Mouse (Mus musculus) hindbrain, embryonic 11.5 days (tissue): ENCODE results near the gene Twsg1. TPM values are rescaled to one million over a fixed set of nuclear protein-coding genes. Genes with fewer than 3 reads are reported as not detected.

Source experiments
- ATAC-seq: fragments of 200-750 bp; cut with Nextera tagmentation; 2 replicates; pipeline ENCODE4 v1.8.0; 2017; ENCODE audit warnings: mild to moderate bottlenecking, moderate TSS enrichment, moderate library complexity; ENCODE audit not compliant: low FRiP score
- DNase-seq: peaks from one replicate; pipeline ENCODE4 v3.0.0-alpha.2; 2015; ENCODE audit warnings: low spot score
- H3K27ac ChIP-seq: fragments of 300-500 bp; sonication (generic); 2 replicates; pipeline ENCODE4 v1.5.1; 2014; ENCODE audit warnings: mild to moderate bottlenecking, low read depth, low read length
- H3K27me3 ChIP-seq: fragments of 300-500 bp; sonication (generic); 2 replicates; pipeline ENCODE4 v1.6.1; 2014; ENCODE audit warnings: mild to moderate bottlenecking, low read length, moderate library complexity, mixed read lengths; ENCODE audit not compliant: control insufficient read depth, insufficient read depth
- H3K36me3 ChIP-seq: fragments of 300-500 bp; sonication (generic); 2 replicates; pipeline ENCODE4 v1.6.1; 2014; ENCODE audit warnings: mild to moderate bottlenecking, low read length, moderate library complexity, mixed read lengths; ENCODE audit not compliant: control insufficient read depth, insufficient read depth
- H3K4me1 ChIP-seq: fragments of 300-500 bp; sonication (generic); replicated peaks from 2 replicates; pipeline ENCODE4 v1.6.1; 2014; ENCODE audit warnings: low read length, mixed read lengths; ENCODE audit not compliant: control insufficient read depth, insufficient read depth
- H3K4me2 ChIP-seq: fragments of 300-500 bp; sonication (generic); replicated peaks from 2 replicates; pipeline ENCODE4 v1.6.1; 2014; ENCODE audit warnings: mild to moderate bottlenecking, low read depth, low read length
- H3K4me3 ChIP-seq: fragments of 300-500 bp; sonication (generic); 2 replicates; pipeline ENCODE4 v1.5.1; 2014; ENCODE audit warnings: low read depth, low read length
- H3K9ac ChIP-seq: fragments of 300-500 bp; sonication (generic); 2 replicates; pipeline ENCODE4 v1.6.1; 2014; ENCODE audit warnings: low read depth, low read length
- H3K9me3 ChIP-seq: fragments of 300-500 bp; sonication (generic); 2 replicates; pipeline ENCODE4 v1.6.1; 2016; ENCODE audit warnings: low read length; ENCODE audit not compliant: control insufficient read depth
- WGBS: fragments of 180-500 bp; shearing (Covaris S2); extraction: QIAGEN DNeasy Blood & Tissue Kit; methylation state at CpG from one replicate; pipeline ENCODE4 v1.1.7; 2014; 5-methylcytosine and 5-hydroxymethylcytosine counted together
- polyA plus RNA-seq: library from polyadenylated mRNA; unstranded; fragments of >200 nt; fragmentation: Nextera tagmentation; extraction: Ambion mirVana; gene quantifications from 2 replicates; pipeline ENCODE4 v1.2.1, GENCODE M21; 2014

Twsg1 gene
- polyA plus RNA-seq, 1 experiment from 2014 or later = 85.9 TPM

DNA sequence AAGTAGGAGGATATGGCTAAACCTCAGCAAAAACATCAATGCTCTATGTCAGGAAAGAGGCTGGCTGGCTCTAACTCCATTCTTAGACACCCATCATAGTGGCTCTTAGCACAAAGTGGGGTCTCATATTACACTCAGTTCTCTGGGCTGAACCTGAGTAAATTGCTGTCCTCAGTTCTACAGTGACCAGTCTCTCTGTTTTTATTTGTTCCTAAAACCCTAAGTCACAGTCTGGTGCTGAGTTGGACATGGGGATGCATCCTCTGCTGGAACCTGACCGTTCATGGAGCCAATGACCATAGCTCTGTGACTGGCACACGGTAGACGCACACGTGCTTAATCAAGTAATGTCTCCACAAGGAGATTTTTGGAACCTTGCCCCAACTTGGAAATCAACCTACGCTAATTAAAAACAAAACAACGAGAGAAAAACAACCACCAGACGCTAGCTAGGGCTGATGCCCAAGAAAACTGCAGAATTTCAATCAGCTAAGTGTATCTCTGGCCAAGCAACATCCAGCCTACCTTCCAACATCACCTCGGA, 6.8 kb upstream of the Twsg1 start:
- Histone ChIP-seq H3K9ac (no peak overlapping the region), H3K4me3 (no peak overlapping the region), H3K4me2 (no peak overlapping the region), H3K4me1 (no peaks in the 10 kb centered on the region), H3K36me3 (no peaks in the 10 kb centered on the region), H3K27me3 (no peaks in the 10 kb centered on the region), H3K9me3 (no peaks in the 10 kb centered on the region), H3K27ac (no peak overlapping the region)
- no peak for ATAC-seq
- WGBS = 97% methylated on average over 8 of the region's 8 CpGs
- no peak for DNase-seq

DNA sequence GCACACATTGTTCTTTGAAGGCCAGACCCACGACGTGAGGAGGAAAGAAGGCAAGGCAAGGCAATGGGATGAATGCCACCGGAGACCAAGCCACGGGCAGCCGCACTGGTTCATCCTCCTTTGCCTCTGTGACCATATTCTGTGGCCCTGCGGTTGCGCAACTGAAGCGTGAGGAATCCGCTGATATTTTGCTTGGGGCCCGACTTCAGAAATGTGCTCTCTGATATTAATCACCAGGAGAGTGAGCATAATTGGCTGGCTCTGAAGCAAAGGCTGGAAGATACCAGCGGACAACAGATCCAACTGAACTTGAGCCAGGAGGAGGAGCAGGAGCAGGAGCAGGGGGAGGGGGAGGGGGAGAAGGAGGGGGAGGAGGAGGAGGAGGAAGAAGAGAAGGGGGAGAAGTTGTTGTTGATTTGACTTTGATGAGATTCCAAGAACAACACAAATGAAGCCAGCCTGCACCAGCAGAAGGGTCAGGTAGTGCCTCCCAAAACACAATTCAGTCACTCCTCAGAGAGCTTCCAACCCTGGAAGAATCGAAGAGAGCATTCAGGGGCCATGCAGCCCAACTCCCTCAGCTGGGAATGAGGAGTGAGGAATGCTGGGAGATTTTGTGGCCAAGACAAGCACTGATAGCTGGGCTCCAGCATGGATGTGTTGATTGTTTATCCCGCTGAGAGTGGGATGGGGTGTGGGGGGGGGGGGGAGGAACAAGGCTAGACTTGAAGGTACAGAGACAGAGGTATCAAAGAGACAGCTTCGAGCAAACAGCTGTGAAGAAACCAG, 6.2 kb upstream of the Twsg1 start:
- Histone ChIP-seq H3K4me1 (no peaks in the 10 kb centered on the region), H3K27ac (no peak overlapping the region), H3K36me3 (no peaks in the 10 kb centered on the region), H3K4me3 (no peak overlapping the region), H3K9ac (no peak overlapping the region), H3K4me2 (no peak overlapping the region), H3K9me3 (no peaks in the 10 kb centered on the region), H3K27me3 (no peaks in the 10 kb centered on the region)
- ATAC-seq = no peak
- no peak for DNase-seq
- WGBS = 83% methylated on average over 14 of the region's 14 CpGs

- H3K4me1 ChIP-seq = no peaks in the 10 kb centered on the region
- H3K27ac ChIP-seq = no peak overlapping the region
- no peak for DNase-seq
- no peak overlapping the region for H3K9ac ChIP-seq
- 63% methylated on average over 3 of the region's 3 CpGs for WGBS
- no peaks in the 10 kb centered on the region for H3K9me3 ChIP-seq
- ATAC-seq = no peak
- H3K27me3 ChIP-seq = no peaks in the 10 kb centered on the region
- H3K4me2 ChIP-seq = no peak overlapping the region
- H3K4me3 ChIP-seq = no peak overlapping the region
- H3K36me3 ChIP-seq = no peaks in the 10 kb centered on the region
Measured at GRCm38 (mm10) chr17:65956140-65956539, 5.1 kb upstream of the Twsg1 start.

- no peaks in the 10 kb centered on the region for H3K27me3 ChIP-seq
- no peaks in the 10 kb centered on the region for H3K9me3 ChIP-seq
- H3K27ac ChIP-seq = no peak overlapping the region
- no peak overlapping the region for H3K4me2 ChIP-seq
- WGBS = 56% methylated on average over 4 of the region's 4 CpGs
- no peak for DNase-seq
- no peaks in the 10 kb centered on the region for H3K36me3 ChIP-seq
- no peak overlapping the region for H3K9ac ChIP-seq
- H3K4me3 ChIP-seq = no peak overlapping the region
- no peak for ATAC-seq
- no peaks in the 10 kb centered on the region for H3K4me1 ChIP-seq
Measured at GRCm38 (mm10) chr17:65953959-65954358, 2.9 kb upstream of the Twsg1 start.

DNA sequence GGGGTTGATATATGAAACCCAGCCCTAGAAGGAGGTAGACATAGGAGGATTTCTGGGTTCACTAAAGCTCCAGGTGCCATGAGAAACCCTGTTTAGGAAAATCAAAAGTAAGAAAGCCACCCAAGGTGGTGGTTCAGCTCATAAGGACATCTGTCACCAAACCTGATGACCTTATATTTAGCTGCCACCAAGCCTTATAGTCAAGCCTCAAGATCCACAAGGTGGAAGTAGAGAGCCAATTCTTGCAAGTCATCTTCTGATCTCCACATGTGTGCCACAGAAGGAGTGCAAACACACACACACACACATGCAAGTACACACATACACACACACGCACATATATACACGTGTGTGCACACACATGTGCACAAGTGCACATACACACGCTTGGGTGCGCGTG, 1.1 kb upstream of the Twsg1 start:
- Histone ChIP-seq H3K9me3 (no peaks in the 10 kb centered on the region), H3K4me2 (no peak overlapping the region), H3K36me3 (no peaks in the 10 kb centered on the region), H3K4me3 (no peak overlapping the region), H3K9ac (no peak overlapping the region), H3K4me1 (no peaks in the 10 kb centered on the region), H3K27me3 (no peaks in the 10 kb centered on the region), H3K27ac (no peak overlapping the region)
- WGBS = 83% methylated on average over 5 of the region's 5 CpGs
- DNase-seq (no peak), ATAC-seq (no peak)

- H3K27me3 ChIP-seq = no peaks in the 10 kb centered on the region
- peak overlapping the region; percentile 84; the same call in 1 of the 2 replicates for H3K27ac ChIP-seq
- ATAC-seq (peak; percentile 21; the same call in 1 of the 2 replicates), DNase-seq (no peak)
- no peaks in the 10 kb centered on the region for H3K4me1 ChIP-seq
- H3K9me3 ChIP-seq = no peaks in the 10 kb centered on the region
- peak overlapping the region; percentile 55 for H3K4me2 ChIP-seq
- peak overlapping the region; percentile 95 for H3K4me3 ChIP-seq
- WGBS = 39% methylated on average over 7 of the region's 7 CpGs
- 0 out of 2 replicates have a peak, but pooled peaks cover 2% of the 10 kb centered on the region for H3K36me3 ChIP-seq
- peak overlapping the region; percentile 98 for H3K9ac ChIP-seq
Measured at GRCm38 (mm10) chr17:65950183-65950582, 843 bp downstream of the Twsg1 start.

GRCm38 (mm10) chr17:65947307-65947706, 3.7 kb downstream of the Twsg1 start:
- Histone ChIP-seq H3K4me2 (no peak overlapping the region), H3K4me3 (no peak overlapping the region), H3K9ac (no peak overlapping the region), H3K27me3 (no peaks in the 10 kb centered on the region), H3K27ac (no peak overlapping the region), H3K36me3 (0 out of 2 replicates have a peak, but pooled peaks cover 2% of the 10 kb centered on the region), H3K4me1 (no peaks in the 10 kb centered on the region), H3K9me3 (no peaks in the 10 kb centered on the region)
- 91% methylated on average over 8 of the region's 8 CpGs for whole genome bisulfite sequencing
- DNase-seq (no peak), ATAC-seq (no peak)

- no peak for ATAC-seq
- WGBS = 93% methylated on average over 2 of the region's 2 CpGs
- DNase-seq = no peak
- H3K36me3 ChIP-seq = 0 out of 2 replicates have a peak, but pooled peaks cover 2% of the 10 kb centered on the region
- H3K4me1 ChIP-seq = no peaks in the 10 kb centered on the region
- no peak overlapping the region for H3K4me2 ChIP-seq
- H3K9me3 ChIP-seq = no peaks in the 10 kb centered on the region
- H3K27me3 ChIP-seq = no peaks in the 10 kb centered on the region
- H3K4me3 ChIP-seq = no peak overlapping the region
- H3K9ac ChIP-seq = no peak overlapping the region
- H3K27ac ChIP-seq = no peak overlapping the region
Measured at GRCm38 (mm10) chr17:65945420-65945819, 5.6 kb downstream of the Twsg1 start.

GRCm38 (mm10) chr17:65942394-65942793, 8.6 kb downstream of the Twsg1 start:
- H3K27me3 ChIP-seq = no peaks in the 10 kb centered on the region
- DNase-seq (no peak), ATAC-seq (no peak)
- no peak overlapping the region for H3K9ac ChIP-seq
- no peak overlapping the region for H3K27ac ChIP-seq
- WGBS = 57% methylated on average over 4 of the region's 4 CpGs
- H3K9me3 ChIP-seq = no peaks in the 10 kb centered on the region
- H3K36me3 ChIP-seq = 0 out of 2 replicates have a peak, but pooled peaks cover 2% of the 10 kb centered on the region
- no peaks in the 10 kb centered on the region for H3K4me1 ChIP-seq
- no peak overlapping the region for H3K4me2 ChIP-seq
- H3K4me3 ChIP-seq = no peak overlapping the region
